Mouse (Mus musculus): Measurements from ENCODE around the gene Slc4a4.

Gene Slc4a4

DNA sequence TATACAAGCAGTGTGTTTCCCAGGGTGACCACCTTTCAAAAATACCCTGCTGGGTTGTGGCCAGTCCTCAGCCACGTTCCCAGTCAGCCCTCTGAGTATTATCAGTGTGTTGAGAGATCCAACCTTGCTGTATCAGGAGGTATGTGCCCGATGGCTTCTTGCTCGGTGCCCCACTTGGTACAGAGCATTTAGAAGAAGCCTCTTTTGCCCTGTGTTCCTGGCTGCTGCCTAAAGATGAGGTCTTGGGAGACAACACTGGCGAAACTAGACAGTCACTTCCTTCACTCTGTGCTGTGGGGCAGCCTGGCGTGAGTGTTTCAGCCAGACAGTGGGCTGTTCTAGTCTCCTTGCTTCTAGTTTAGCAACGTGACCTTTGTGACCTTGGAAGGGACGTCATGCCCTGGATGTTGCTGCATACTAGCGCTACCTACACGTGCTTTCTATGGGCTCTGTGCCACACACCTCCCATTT is 29.9 kb downstream of the Slc4a4 start:
- DNase-seq (ENCODE audit: low read depth in 1 of 2, low spot score in 2 of 2), result no peak

DNA sequence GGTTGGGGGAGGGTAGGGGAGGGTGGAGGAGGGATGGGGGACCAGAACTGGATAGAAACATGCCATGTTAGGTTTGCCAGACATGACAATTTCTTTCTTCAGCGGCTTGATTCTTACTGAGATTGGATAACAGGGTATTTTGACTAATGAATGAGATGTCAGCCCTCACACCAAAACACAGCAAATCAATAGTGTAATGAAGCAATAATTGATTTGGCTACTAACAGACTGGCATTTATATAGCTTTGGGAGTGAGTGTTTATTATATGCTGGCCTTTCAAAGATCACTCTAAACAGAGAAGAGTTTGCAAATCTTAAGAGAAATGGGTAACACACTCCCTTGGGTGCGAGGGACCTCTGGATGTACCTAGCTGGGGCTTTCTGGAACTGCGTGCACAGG is 30.6 kb downstream of the Slc4a4 start:
- DNase-seq (ENCODE audit: low read depth in 1 of 2, low spot score in 2 of 2), result no peak

- no peak for DNase-seq (ENCODE audit: low read depth in 1 of 2, low spot score in 2 of 2)
These were observed 31.0 kb downstream of the Slc4a4 start for GRCm38 (mm10) chr5:88917630-88918029.

DNA sequence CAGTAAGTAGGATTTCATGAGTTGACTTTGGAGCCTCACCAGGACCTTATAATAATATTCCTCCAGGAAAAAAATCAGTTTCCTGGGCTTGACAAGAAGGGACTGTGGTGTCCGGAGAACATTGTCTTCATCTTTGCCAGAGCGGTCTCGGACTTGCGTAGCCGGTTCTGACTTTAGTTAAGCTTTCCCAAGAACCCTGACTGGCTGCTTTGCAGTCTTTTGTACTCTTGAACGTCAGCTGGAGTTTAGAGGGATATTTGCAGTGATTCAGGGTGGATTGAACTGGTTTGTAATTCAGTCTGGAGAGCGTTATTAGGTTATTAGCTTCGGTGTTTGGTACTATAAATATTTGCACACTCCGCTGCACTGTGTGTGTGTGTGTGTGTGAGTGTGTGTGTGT is 31.9 kb downstream of the Slc4a4 start:
- DNase-seq (ENCODE audit: low read depth in 1 of 2, low spot score in 2 of 2), result no peak

DNA sequence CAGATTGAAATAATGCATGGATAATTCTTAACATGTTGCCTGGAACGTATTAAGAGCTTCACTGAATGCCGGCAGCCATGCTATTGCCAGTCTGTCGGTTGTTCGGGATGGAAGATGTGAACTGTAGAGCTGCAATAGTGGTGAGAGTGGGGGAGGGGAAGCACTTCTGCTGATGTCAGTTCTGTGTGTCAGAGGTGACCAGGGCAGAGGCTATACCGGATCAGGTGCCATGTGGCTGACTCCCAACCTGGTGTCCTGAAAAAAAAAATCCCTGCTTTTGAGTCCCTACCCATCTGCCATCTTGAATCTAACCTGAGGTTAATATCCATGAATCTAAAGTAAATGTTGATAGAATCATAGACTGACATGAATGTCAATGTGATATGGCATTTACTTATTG is 39.0 kb downstream of the Slc4a4 start:
- no peak for DNase-seq (ENCODE audit: low read depth in 1 of 2, low spot score in 2 of 2)

GRCm38 (mm10) chr5:88928201-88928916 is 41.7 kb downstream of the Slc4a4 start:
- DNase-seq (ENCODE audit: low read depth in 1 of 2, low spot score in 2 of 2), result no peak

DNA sequence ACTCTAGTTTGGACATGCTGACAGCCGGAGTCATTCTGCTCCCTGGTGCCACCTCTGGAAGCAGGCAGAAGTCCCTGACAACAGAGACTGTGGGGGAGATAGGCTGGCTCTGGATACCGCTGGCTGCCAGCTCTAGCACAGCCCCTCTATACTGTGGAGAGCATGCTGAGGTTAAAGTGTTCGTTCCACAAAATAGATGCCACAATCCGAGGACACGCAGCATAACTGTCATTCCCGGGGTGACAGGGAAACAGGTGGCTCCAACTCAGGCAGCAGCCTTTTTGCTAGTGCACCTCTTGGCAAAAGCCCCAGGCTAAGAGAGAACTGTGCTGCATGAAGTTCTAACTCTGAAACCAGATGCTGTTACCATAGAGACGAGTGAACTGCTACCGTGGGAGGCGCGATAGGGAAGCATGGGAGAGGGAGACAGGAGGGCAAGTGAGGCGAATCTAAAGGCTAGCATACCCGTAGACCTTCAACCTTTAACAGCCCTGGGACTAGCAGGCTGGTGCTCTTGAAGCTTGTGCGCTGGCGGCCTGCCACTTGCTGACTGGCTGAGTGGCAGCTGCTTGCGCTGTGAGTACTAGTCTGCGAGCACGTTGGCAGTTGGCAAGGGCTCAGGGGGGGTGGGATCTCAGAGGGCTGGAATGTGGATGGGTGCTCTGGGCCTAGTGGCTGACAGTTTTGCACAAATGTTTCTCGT is 42.9 kb downstream of the Slc4a4 start:
- no peak for DNase-seq (ENCODE audit: low read depth in 1 of 2, low spot score in 2 of 2)

DNA sequence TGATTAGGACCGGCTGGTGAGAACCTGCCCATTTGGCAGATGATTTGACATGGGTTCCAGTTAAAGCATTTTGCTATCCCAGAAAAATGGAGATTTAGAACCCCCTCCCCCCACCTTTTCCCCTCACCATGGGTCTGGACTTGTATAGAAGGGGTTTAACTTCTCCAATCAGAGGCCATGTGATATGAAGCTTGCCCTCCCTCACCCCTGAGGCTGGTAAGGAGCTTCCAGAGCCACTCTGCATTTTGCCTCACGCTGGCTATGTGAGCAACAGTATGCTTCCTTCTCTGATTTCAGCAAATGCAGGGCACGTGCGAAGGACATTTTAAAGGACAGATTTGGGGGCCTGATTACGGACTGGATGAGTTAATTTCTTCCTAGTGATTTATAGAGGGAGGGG is 43.5 kb downstream of the Slc4a4 start:
- DNase-seq (ENCODE audit: low read depth in 1 of 2, low spot score in 2 of 2), result no peak

DNA sequence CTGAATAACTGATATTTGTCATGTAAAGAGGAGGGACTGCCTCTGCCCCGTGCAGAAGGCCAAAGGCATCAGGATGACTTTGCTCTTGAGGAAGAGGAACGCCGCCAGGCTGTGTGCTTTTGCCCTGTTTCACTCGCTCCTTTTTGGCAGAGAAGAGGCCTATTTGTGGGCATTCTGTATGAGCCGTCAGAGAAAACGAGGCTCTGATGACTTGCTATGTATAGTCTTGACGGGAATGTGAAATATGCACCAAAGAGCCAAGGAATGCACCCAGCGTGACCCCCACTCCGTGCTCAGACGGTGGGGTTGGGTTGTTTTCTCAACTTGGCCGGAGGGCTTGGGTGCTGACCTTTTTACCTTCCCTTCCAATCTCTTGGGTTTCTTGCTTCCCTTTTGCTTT is 44.0 kb downstream of the Slc4a4 start:
- DNase-seq (ENCODE audit: low read depth in 1 of 2, low spot score in 2 of 2), result no peak

DNA sequence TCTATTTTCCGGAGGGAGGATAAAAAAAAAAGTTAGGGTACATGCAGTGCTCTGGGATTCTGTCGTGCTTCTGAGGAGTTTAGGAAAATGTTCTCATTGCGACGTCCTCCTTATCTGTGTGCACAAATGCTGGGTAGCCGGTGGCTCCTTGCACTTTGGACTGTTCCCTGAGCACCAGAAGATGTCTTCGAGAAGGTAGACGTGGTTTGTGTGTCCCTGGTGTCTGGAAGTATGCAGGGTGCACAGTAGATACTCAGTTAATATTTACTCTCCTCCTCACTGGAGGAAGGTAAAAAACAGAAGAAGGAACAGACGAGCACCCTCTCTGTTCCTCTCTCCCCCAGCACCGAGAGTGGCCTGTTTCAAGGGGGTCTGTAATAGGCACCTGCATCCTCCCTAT is 44.6 kb downstream of the Slc4a4 start:
- no peak for DNase-seq (ENCODE audit: low read depth in 1 of 2, low spot score in 2 of 2)

DNA sequence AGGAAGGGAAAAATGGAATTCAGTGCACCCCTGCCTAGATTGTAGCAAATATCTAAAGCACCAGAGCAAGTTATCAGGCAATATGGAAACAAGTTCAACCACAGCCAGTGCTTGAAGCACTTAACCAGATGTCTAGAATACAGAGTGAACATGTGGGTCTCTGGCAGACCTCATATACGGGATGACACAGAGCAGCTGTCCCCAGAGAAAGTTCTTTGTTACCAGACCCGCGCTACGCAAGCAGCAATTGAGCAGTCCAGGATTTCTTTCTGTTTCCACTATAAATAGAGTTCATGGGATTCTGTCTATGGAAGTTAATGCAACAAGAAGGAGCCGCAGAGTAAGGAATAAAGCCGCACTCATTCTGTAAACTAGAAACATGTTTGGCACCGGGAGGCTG is 46.8 kb downstream of the Slc4a4 start:
- no peak for DNase-seq (ENCODE audit: low read depth in 1 of 2, low spot score in 2 of 2)

DNA sequence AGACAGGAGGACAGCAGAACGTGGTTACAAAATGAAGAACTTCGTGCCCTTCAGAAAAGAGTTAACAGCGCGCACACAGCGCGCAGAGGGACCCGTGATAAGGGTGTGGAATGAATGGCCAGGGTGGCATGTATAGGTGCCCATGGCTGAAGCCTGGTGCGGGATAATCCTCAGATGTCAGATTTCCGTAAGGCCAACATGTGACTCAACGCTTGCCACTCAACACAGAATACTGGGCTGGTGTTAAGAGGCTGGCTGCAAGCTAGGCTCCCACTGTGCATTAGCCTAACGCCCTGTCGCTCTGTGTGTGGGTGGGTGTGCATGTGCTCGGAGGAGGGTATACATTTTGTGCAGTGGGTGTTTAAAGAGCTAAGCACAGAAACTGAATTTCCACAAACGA is 47.3 kb downstream of the Slc4a4 start:
- DNase-seq (ENCODE audit: low read depth in 1 of 2, low spot score in 2 of 2), result no peak

GRCm38 (mm10) chr5:88938208-88938607 is 51.6 kb downstream of the Slc4a4 start:
- DNase-seq (ENCODE audit: low read depth in 1 of 2, low spot score in 2 of 2), result no peak

DNA sequence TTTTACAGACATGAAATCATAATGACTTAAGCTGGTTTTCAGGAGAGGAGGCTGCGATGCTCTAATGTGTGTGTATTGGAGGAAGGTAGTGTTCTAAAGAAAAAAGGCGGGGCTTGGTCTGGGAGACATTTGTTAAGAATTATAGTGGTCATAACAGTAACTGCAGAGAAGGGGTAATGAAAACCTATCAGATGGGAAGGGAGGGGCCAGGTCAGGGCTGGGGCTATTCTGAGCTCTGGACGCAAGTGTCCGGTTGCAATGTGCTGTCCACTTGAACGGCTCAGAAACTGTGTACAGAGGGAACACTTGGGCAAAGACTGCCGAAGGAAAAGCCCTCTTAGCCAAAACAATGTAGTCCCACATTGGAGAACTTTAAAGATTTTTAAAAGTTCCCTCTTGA is 52.5 kb downstream of the Slc4a4 start:
- no peak for DNase-seq (ENCODE audit: low read depth in 1 of 2, low spot score in 2 of 2)

- DNase-seq (ENCODE audit: low read depth in 1 of 2, low spot score in 2 of 2), result no peak
These were observed 53.2 kb downstream of the Slc4a4 start for GRCm38 (mm10) chr5:88939782-88940181.

DNA sequence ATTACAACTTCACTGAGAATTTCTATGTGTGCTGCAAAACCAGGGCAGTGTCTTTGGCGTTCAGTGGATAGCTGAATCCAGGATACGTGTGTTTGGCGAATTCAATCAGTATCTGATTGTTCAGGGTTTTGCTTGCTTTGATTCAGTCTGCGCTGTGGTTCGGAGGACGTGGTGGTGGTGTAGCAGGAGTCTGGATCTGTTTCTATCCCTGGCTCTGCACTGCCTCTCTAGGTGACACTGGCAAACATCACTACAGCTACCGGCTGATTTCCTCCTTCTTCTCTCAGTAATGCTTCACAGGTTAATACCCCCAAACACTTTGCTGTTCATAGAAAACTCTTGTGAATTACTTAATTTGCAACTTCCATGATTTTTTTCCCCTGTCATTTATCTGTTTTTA is 55.3 kb downstream of the Slc4a4 start:
- DNase-seq (ENCODE audit: low read depth in 1 of 2, low spot score in 2 of 2), result no peak

- no peak for DNase-seq (ENCODE audit: low read depth in 1 of 2, low spot score in 2 of 2)
These were observed 59.2 kb downstream of the Slc4a4 start for GRCm38 (mm10) chr5:88945661-88946339.

DNA sequence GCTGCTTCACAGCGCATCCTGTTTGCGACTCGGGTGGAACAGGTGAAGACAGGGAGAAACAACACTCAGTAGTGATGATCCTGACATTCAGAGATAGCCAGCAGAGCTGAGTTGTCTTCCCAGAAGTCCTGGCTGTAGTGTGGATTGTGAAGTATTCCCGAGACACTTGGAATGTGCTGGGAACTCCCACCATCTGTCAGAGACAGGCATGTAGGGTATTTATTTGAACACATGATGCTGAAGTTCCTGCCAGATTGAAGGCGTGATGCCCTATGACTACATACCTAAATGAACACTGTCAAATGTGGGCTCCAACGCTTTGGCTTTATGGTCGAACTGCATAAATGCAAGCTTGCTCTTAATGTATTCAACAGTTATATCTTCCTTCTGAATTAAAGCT is 63.7 kb downstream of the Slc4a4 start:
- DNase-seq (ENCODE audit: low read depth in 1 of 2, low spot score in 2 of 2), result no peak

DNA sequence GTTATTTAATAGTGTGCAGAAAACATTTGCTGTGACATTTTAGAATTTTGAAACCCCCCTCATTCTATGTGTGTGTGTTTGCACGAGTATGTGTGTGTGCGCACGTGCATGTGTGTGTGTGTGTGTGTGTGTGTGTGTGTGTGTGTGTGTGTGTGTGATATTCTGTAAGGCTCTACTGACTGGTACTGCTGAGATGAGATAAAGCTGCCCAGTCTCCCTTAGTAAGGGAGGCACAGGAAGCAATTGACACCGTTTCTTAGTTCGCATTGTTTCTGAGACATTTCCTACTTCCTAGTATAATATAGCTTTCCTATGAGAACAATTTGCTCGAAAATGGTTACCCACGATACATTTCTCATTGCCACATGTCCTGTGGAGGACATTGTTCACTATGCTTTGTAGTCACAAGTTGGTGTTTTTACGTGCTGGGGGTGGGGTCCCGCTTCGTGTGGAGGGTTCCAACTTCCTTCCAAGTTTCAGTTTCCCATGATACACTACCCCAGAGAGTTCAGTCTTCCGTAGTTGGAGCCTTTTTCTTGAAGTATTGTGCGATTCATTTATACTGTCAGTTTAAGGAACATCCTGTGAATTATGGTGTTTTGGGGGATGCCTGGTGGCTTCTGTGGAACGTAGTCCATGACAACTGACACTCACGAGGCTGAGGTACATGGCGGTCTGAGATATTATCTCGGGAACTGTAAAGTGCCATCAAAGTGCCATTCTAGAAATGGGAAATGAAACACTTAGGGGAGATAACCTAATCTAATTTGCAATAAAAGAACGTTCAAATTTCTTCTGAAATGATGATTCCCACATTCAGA is 66.3 kb downstream of the Slc4a4 start:
- no peak for DNase-seq (ENCODE audit: low read depth in 1 of 2, low spot score in 2 of 2)

GRCm38 (mm10) chr5:88957735-88958134 is 71.1 kb downstream of the Slc4a4 start:
- no peak for DNase-seq (ENCODE audit: low read depth in 1 of 2, low spot score in 2 of 2)

GRCm38 (mm10) chr5:88958966-88959365 is 72.3 kb downstream of the Slc4a4 start:
- no peak for DNase-seq (ENCODE audit: low read depth in 1 of 2, low spot score in 2 of 2)
